Mouse (Mus musculus) ES-E14 (cell line): Measurements from ENCODE around the gene Gm11213.

ENCODE experiments used
- CHD2 ChIP-seq: IDR thresholded peaks from 2 replicates; pipeline ENCODE4 v1.6.1; 2014; ENCODE audit warnings: mild to moderate bottlenecking, low read depth, low read length, inconsistent platforms
- HCFC1 ChIP-seq: IDR thresholded peaks from 2 replicates; pipeline ENCODE4 v1.6.1; 2012; ENCODE audit warnings: low read length, inconsistent platforms, borderline replicate concordance; ENCODE audit not compliant: insufficient read depth
- ZC3H11A ChIP-seq: IDR thresholded peaks from 2 replicates; pipeline ENCODE4 v1.6.1; 2012; ENCODE audit warnings: low read depth, mild to moderate bottlenecking, inconsistent platforms, low read length, borderline replicate concordance
- ZNF384 ChIP-seq: IDR thresholded peaks from 2 replicates; pipeline ENCODE4 v1.6.1; 2012; ENCODE audit warnings: low read depth, low read length, inconsistent platforms

GRCm38 (mm10) chr4:63585216-63585615, 19.8 kb downstream of the Gm11213 start:
- no peak for TF ChIP-seq ZC3H11A
- no peak for TF ChIP-seq CHD2
- TF ChIP-seq HCFC1, result no peak
- no peak for TF ChIP-seq ZNF384
